Mouse (Mus musculus) heart, postnatal 0 days (tissue): ENCODE results near the gene Zfp319. TPM values are rescaled to one million over a fixed set of nuclear protein-coding genes. Genes with fewer than 3 reads are reported as not detected.

Experiments
- ATAC-seq: fragments of 200-750 bp; cut with Nextera tagmentation; 2 replicates; pipeline ENCODE4 v1.8.0; 2017; ENCODE audit warnings: low read depth, moderate number of reproducible peaks, moderate library complexity; ENCODE audit not compliant: insufficient read depth
- DNase-seq: peaks from one replicate; pipeline ENCODE4 v3.0.0-alpha.2; 2016; ENCODE audit warnings: low spot score
- H3K27ac ChIP-seq: fragments of 300-500 bp; sonication (generic); 2 replicates; pipeline ENCODE4 v1.5.1; 2014; ENCODE audit warnings: low read depth, mild to moderate bottlenecking
- H3K27me3 ChIP-seq: fragments of 300-500 bp; sonication (generic); 2 replicates; pipeline ENCODE4 v1.6.1; 2014; ENCODE audit warnings: low read length, mixed read lengths; ENCODE audit not compliant: control insufficient read depth, insufficient read depth
- H3K36me3 ChIP-seq: fragments of 300-500 bp; sonication (generic); replicated peaks from 2 replicates; pipeline ENCODE4 v1.6.1; 2014; ENCODE audit warnings: low read length, mixed read lengths; ENCODE audit not compliant: control insufficient read depth, insufficient read depth
- H3K4me1 ChIP-seq: fragments of 300-500 bp; sonication (generic); 2 replicates; pipeline ENCODE4 v1.6.1; 2014; ENCODE audit warnings: antibody characterized with exemption; ENCODE audit not compliant: control insufficient read depth, insufficient read depth
- H3K4me2 ChIP-seq: fragments of 300-500 bp; sonication (generic); 2 replicates; pipeline ENCODE4 v1.6.1; 2014; ENCODE audit warnings: low read depth, mild to moderate bottlenecking, low read length, moderate library complexity
- H3K4me3 ChIP-seq: fragments of 300-500 bp; sonication (generic); 2 replicates; pipeline ENCODE4 v1.5.1; 2014; ENCODE audit warnings: low read depth, low read length
- H3K9ac ChIP-seq: fragments of 300-500 bp; sonication (generic); replicated peaks from 2 replicates; pipeline ENCODE4 v1.6.1; 2014; ENCODE audit warnings: low read depth, low read length, mixed read lengths
- H3K9me3 ChIP-seq: fragments of 300-500 bp; sonication (generic); replicated peaks from 2 replicates; pipeline ENCODE4 v1.6.1; 2016; ENCODE audit warnings: low read length; ENCODE audit not compliant: control insufficient read depth
- CTCF ChIP-seq: IDR thresholded peaks from 2 replicates; pipeline ENCODE4 v1.5.1; 2016; ENCODE audit warnings: antibody characterized with exemption, control low read depth, low read depth
- EP300 ChIP-seq: IDR thresholded peaks from 2 replicates; pipeline ENCODE4 v1.6.1; 2016; ENCODE audit warnings: antibody characterized with exemption, low read depth
- WGBS: fragments of 180-500 bp; shearing (Covaris S2); extraction: QIAGEN DNeasy Blood & Tissue Kit; methylation state at CpG from one replicate; pipeline ENCODE4 v1.1.7; 2014; 5-methylcytosine and 5-hydroxymethylcytosine counted together
- polyA plus RNA-seq: library from polyadenylated mRNA; unstranded; fragments of >200 nt; fragmentation: Nextera tagmentation; extraction: Ambion mirVana; gene quantifications from 2 replicates; pipeline ENCODE4 v1.2.1, GENCODE M21; 2015
- total RNA-seq: library from RNA; depleted of rRNA; stranded (reverse); fragments of >200 nt; gene quantifications from 2 replicates; pipeline ENCODE4 v1.2.3, GENCODE M21; 2014; ENCODE audit warnings: low replicate concordance

Zfp319 gene
- total and polyA plus RNA-seq, 2 experiments from 2014 or later = 3.6 to 7.8 TPM

DNA sequence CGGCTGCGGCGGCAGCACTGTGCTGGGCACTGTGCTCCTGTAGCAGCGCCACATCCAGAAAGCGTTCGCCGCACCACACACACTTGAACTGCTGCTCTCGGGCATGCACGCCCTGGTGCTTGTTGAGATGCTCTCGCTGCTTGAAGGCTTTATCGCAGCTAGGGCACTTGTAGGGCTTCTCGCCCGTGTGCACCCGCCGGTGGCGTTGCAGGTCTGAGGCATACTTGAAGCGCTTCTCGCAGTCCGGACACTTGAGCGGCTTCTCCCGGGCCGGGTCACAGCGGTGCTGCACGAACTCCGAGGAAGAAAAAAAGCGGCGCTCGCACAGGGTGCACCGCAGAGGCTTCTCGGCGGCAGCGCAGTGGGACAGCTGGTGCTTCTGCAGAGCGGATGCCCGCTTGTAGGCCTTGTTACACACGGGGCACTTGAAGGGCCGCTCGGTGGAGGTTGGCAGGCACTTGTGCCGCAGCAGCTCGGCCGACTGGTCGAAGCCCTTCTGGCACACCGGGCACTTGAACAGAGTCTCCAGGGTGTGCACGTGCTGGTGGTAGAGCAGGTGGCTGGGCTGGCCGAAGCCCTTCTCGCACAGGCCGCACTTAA, 3.8 kb downstream of the Zfp319 start:
- Histone ChIP-seq H3K4me1 (peaks cover 9% of the 10 kb centered on the region; the same call in 1 of the 2 replicates), H3K27ac (no peak overlapping the region), H3K9ac (no peak overlapping the region), H3K36me3 (peaks cover 39% of the 10 kb centered on the region), H3K27me3 (no peaks in the 10 kb centered on the region), H3K4me3 (no peak overlapping the region), H3K4me2 (no peak overlapping the region), H3K9me3 (no peaks in the 10 kb centered on the region)
- DNase-seq = no peak
- WGBS = 85% methylated on average over 43 of the region's 46 CpGs
- ATAC-seq = no peak
- no peak for TF ChIP-seq EP300
- TF ChIP-seq CTCF = no peak

DNA sequence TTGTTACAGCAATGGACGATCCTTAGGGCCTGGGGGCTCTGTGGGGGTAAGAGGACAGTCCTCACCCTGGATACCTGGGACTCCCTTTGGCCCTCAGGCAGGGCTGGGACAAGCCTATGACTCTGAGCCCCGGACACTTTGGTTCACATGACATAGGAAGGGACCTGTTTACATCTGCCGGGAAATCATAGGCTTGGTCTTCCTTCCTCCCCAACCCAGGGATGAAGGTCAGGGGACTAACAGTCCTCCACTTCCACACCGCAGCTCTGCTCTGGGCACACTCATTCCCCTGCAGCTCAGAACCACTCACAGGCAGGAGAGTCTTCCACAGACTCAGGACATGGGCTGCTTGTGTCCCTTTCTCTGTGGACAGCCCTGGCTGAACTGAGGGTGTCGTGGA, 4.9 kb downstream of the Zfp319 start:
- H3K36me3 ChIP-seq = peaks cover 39% of the 10 kb centered on the region
- H3K27me3 ChIP-seq = no peaks in the 10 kb centered on the region
- peaks cover 15% of the 10 kb centered on the region for H3K4me1 ChIP-seq
- 59% methylated on average over 5 of the region's 5 CpGs for WGBS
- H3K9ac ChIP-seq = no peak overlapping the region
- H3K27ac ChIP-seq = no peak overlapping the region
- no peak for TF ChIP-seq EP300
- TF ChIP-seq CTCF = no peak
- no peak overlapping the region for H3K4me2 ChIP-seq
- H3K9me3 ChIP-seq = no peaks in the 10 kb centered on the region
- DNase-seq = no peak
- no peak for ATAC-seq
- no peak overlapping the region for H3K4me3 ChIP-seq

DNA sequence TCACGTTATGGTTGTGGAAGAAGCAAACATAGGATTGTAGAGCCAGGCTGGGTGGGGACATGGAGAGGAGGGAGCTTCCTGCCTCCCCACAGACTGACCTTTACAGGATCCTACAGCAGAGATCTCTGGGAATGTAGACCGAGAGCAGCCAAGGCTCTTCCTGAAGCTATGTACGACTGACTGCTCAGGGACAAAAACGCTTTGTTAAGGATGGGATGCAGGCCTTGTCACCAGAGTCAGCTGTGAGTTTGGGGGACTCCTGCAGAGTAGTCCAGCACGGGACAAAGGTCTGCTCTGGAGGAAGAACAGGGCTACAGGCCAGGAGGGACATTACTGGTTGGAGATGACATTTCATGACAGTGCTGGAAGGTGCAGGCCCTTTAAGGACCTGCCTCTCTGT, 7.1 kb downstream of the Zfp319 start:
- Histone ChIP-seq H3K36me3 (peaks cover 39% of the 10 kb centered on the region), H3K9ac (no peak overlapping the region), H3K27ac (0 out of 2 replicates have a peak overlapping the region, but pooled peaks have one; percentile 11), H3K9me3 (no peaks in the 10 kb centered on the region), H3K27me3 (no peaks in the 10 kb centered on the region), H3K4me2 (no peak overlapping the region), H3K4me1 (peaks cover 6% of the 10 kb centered on the region; the same call in 1 of the 2 replicates), H3K4me3 (no peak overlapping the region)
- DNase-seq = no peak
- TF ChIP-seq CTCF = no peak
- no peak for TF ChIP-seq EP300
- ATAC-seq = no peak
- WGBS = 42% methylated on average over 5 of the region's 5 CpGs

- Histone ChIP-seq H3K27me3 (no peaks in the 10 kb centered on the region), H3K4me2 (no peak overlapping the region), H3K4me1 (peaks cover 6% of the 10 kb centered on the region; the same call in 1 of the 2 replicates), H3K9ac (no peak overlapping the region), H3K27ac (no peak overlapping the region), H3K9me3 (no peaks in the 10 kb centered on the region), H3K36me3 (peaks cover 27% of the 10 kb centered on the region), H3K4me3 (no peak overlapping the region)
- 49% methylated on average over 3 of the region's 3 CpGs for WGBS
- TF ChIP-seq EP300 (no peak), CTCF (no peak)
- ATAC-seq (no peak), DNase-seq (no peak)
These were observed 8.5 kb downstream of the Zfp319 start for GRCm38 (mm10) chr8:95323201-95323600.

GRCm38 (mm10) chr8:95320224-95321139, 11.3 kb downstream of the Zfp319 start:
- ATAC-seq (peak; percentile 63), DNase-seq (no peak)
- peaks cover 6% of the 10 kb centered on the region; the same call in 1 of the 2 replicates for H3K4me1 ChIP-seq
- H3K4me3 ChIP-seq = peak overlapping the region; percentile 37
- no peaks in the 10 kb centered on the region for H3K27me3 ChIP-seq
- H3K36me3 ChIP-seq = peaks cover under 1% of the 10 kb centered on the region
- no peak overlapping the region for H3K9ac ChIP-seq
- TF ChIP-seq CTCF (peak; percentile 20), EP300 (no peak)
- H3K9me3 ChIP-seq = no peaks in the 10 kb centered on the region
- peak overlapping the region; percentile 73 for H3K4me2 ChIP-seq
- WGBS = 4% methylated on average over 41 of the region's 41 CpGs
- H3K27ac ChIP-seq = no peak overlapping the region
